Mouse (Mus musculus) ES-Bruce4 (cell line): Measurements from ENCODE around the gene Vezf1.

ENCODE experiments used
- CTCF ChIP-seq: IDR thresholded peaks from one replicate; pipeline ENCODE4 v1.8.1; 2011; ENCODE audit warnings: low read depth, low read length
- EP300 ChIP-seq: IDR thresholded peaks from 2 replicates; pipeline ENCODE4 v1.6.1; 2011; ENCODE audit warnings: low read depth, low read length; ENCODE audit not compliant: insufficient read depth

DNA sequence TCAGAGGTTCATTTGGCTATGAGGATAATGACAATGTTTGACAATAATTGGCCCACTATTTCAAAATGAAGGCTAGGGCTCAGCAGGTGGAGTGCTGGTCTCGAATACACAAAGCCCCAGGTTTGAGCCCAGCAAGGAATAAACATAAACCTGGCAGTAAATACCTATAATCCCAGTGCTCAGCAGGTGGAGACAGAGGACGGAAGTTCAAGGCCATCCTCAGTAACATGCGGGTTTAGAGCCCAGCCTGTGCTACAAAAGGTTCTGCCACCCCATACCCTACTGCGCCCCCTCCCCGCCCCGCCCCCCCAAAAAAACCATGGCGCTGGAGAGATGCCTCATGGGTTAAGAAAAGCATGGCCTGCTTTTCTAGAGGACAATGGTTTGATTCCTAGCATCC, 32.1 kb upstream of the Vezf1 start:
- no peak for TF ChIP-seq EP300
- no peak for TF ChIP-seq CTCF
